Mouse (Mus musculus) liver, adult 2 months (tissue): Measurements from ENCODE around the gene C1qtnf2.

Experiments
- CTCF ChIP-seq: fragments of 200-500 bp; IDR thresholded peaks from 2 replicates; pipeline ENCODE4 v1.5.1; 2011; ENCODE audit warnings: low read depth, low read length, control low read depth
- POLR2A ChIP-seq: fragments of 200-500 bp; IDR thresholded peaks from 2 replicates; pipeline ENCODE4 v1.6.1; 2011; ENCODE audit warnings: low read length, control low read depth; ENCODE audit not compliant: insufficient read depth; ENCODE audit errors: extremely low read depth

GRCm38 (mm10) chr11:43479376-43479775 lies 5.3 kb downstream of the C1qtnf2 start:
- TF ChIP-seq CTCF (no peak), POLR2A (no peak)
